Mouse (Mus musculus): ENCODE measurements around the gene Olfr911-ps1.

Olfr911-ps1 gene

DNA sequence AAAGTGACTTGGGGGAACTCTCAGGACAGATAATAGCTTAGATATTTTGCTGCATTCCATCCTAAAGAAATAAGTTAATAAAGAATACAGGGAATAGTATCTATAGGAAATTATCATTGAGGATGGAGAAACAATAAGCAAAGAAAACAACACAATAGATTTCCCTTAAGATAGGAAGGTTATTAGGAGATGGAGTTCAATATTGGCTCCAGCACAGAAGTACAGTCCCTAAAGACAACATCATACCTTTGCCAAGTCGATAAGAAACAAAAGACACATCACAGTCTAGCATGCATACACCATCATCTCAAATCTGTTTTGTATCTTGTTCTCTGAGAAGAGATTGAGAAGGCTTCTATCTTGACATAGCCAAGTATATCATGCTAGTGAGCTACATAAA is at the start of gene Olfr911-ps1:
Gene Olfr911-ps1, plus strand, starts transcription at position 301 of the 400 bp plus-strand sequence.
- DNase-seq (ENCODE audit: low spot score) = no peak

DNA sequence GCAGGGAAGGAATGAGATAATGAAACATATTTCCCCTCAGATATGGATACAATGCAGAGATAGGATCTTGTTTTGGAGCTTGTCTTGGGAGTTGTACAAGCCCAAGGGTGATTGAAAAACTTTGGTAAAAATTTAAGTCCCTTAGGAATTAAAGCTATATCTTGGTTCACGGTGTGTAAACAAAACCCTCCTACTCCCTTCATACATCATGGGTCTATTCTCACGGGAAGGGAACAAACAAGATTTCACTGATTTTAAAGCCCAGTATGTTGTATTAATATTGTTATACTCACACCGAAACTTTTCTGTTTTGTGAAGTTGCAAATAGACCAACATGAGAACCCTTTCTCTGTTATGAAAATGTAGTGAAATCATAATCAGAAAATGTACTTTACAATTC is 34.6 kb upstream of the Olfr911-ps1 start, which contains the start of gene Olfr906:
Gene Olfr906, plus strand, starts transcription at position 301 of the 400 bp plus-strand sequence.
- no peak for DNase-seq (ENCODE audit: low spot score)

DNA sequence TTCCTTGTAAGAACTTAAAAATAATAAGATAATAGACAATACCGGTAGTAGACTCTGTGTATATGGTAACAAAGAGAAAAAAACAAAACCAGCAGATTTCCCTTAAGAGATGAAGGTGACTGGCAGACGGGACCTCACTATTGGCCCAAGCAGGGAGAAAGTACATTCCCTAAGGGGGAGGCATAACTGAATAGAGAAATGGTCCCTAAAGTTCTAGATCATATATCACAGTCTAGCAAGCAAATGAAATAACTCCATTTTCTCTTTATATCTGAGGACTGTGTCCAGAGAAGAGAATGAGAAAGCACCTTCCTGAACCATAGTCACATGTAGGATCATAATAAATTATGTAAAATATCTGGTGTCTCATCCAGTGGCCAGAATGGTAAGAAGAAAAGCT is 25.9 kb upstream of the Olfr911-ps1 start, which contains the start of gene Olfr907:
Gene Olfr907, plus strand, starts transcription at position 301 of the 400 bp plus-strand sequence.
- DNase-seq (ENCODE audit: low spot score) = no peak

DNA sequence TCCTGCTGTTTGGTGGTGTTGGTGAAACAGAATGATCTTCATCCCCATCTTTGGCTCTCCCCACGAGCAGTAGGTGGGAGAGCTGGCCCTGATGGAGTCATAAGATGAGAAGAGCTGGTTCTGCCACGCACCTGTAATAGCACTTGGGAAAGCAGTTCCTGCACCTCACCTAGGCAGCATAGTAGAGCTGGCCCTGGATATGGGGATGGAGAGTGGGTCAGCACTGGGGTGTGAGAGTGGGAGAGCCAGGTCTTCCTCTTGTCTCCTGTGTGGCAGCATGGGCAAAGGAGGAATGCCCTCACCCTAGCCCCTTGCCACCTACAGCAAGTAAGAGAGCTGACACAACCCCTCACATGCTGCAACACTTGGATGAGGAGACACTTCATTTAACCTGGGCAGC is 9.0 kb upstream of the Olfr911-ps1 start:
- DNase-seq (ENCODE audit: low spot score) = no peak

DNA sequence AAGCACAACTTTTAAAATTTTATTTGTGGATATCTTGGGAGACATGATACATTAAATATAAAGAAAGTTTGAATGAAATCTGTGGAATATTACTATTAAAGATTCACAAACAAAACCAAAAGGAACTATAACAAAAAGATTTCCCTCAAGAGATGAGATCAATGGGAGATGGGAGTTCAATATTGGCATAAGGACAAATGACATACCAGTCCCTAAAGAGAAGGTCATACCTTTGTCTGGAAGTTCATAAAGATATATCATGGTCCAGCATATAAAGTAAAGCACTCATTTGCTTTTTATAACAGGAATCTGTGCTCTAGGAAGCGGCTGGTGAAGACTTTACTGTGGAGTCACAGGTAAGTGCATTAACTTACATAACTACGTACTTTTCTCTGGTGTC is 16.2 kb downstream of the Olfr911-ps1 start, which contains the start of gene Olfr910:
Gene Olfr910, plus strand, starts transcription at position 301 of the 400 bp plus-strand sequence.
- no peak for DNase-seq (ENCODE audit: low spot score)

All from urinary bladder, postnatal 14 days (tissue).